Mouse (Mus musculus) forebrain, embryonic 10.5 days (tissue): ENCODE data around the gene Rapgef3. TPM values are rescaled to one million over a fixed set of nuclear protein-coding genes. Genes with fewer than 3 reads are reported as not detected.

Experiments
- DNase-seq: peaks from one replicate; pipeline ENCODE4 v3.0.0-alpha.2; 2017; ENCODE audit warnings: low spot score; ENCODE audit errors: extremely low spot score
- H3K27ac ChIP-seq: fragments of 300-500 bp; sonication (generic); 2 replicates; pipeline ENCODE4 v1.5.1; 2016; ENCODE audit warnings: mild to moderate bottlenecking
- H3K27me3 ChIP-seq: fragments of 300-500 bp; sonication (generic); 2 replicates; pipeline ENCODE4 v1.6.1; 2016; ENCODE audit warnings: mild to moderate bottlenecking; ENCODE audit not compliant: poor library complexity, severe bottlenecking
- H3K36me3 ChIP-seq: fragments of 300-500 bp; sonication (generic); replicated peaks from 2 replicates; pipeline ENCODE4 v1.6.1; 2016; ENCODE audit warnings: mild to moderate bottlenecking, moderate library complexity
- H3K4me1 ChIP-seq: fragments of 300-500 bp; sonication (generic); 2 replicates; pipeline ENCODE4 v1.6.1; 2016
- H3K4me3 ChIP-seq: fragments of 300-500 bp; sonication (generic); 2 replicates; pipeline ENCODE4 v1.5.1; 2016; ENCODE audit warnings: mild to moderate bottlenecking, moderate library complexity
- H3K9me3 ChIP-seq: fragments of 300-500 bp; sonication (generic); 2 replicates; pipeline ENCODE4 v1.6.1; 2016; ENCODE audit warnings: mild to moderate bottlenecking, moderate library complexity
- WGBS: fragments of 180-500 bp; shearing (Covaris S2); methylation state at CpG from one replicate; pipeline ENCODE4 v1.1.7; 2016; 5-methylcytosine and 5-hydroxymethylcytosine counted together
- polyA plus RNA-seq: library from polyadenylated mRNA; unstranded; fragments of >200 nt; fragmentation: Nextera tagmentation; extraction: Ambion mirVana; gene quantifications from 2 replicates; pipeline ENCODE4 v1.2.1, GENCODE M21; 2016

Gene Rapgef3
- polyA plus RNA-seq, 1 experiment from 2014 or later, result 6.3 TPM

GRCm38 (mm10) chr15:97730365-97730764, 37.4 kb downstream of the Rapgef3 start:
- H3K27me3 ChIP-seq, result no peaks in the 10 kb centered on the region
- H3K27ac ChIP-seq, result no peak overlapping the region
- peaks cover 5% of the 10 kb centered on the region; the same call in 1 of the 2 replicates for H3K9me3 ChIP-seq
- H3K4me3 ChIP-seq, result no peak overlapping the region
- H3K36me3 ChIP-seq, result no peaks in the 10 kb centered on the region
- peaks cover 4% of the 10 kb centered on the region; the same call in 1 of the 2 replicates for H3K4me1 ChIP-seq
- DNase-seq, result no peak
- 59% methylated on average over 6 of the region's 6 CpGs for WGBS

GRCm38 (mm10) chr15:97728804-97729203, 39.0 kb downstream of the Rapgef3 start:
- Histone ChIP-seq H3K4me3 (no peak overlapping the region), H3K27me3 (no peaks in the 10 kb centered on the region), H3K36me3 (no peaks in the 10 kb centered on the region), H3K27ac (no peak overlapping the region), H3K9me3 (peaks cover 5% of the 10 kb centered on the region; the same call in 1 of the 2 replicates), H3K4me1 (peaks cover 4% of the 10 kb centered on the region; the same call in 1 of the 2 replicates)
- no peak for DNase-seq
- 68% methylated on average over 7 of the region's 7 CpGs for WGBS

- Histone ChIP-seq H3K27me3 (no peaks in the 10 kb centered on the region), H3K4me3 (no peak overlapping the region), H3K36me3 (no peaks in the 10 kb centered on the region), H3K9me3 (peaks cover under 1% of the 10 kb centered on the region; the same call in 1 of the 2 replicates), H3K27ac (no peak overlapping the region), H3K4me1 (peaks cover 4% of the 10 kb centered on the region; the same call in 1 of the 2 replicates)
- WGBS, result 92% methylated on average over 11 of the region's 11 CpGs
- no peak for DNase-seq
These were observed 39.4 kb downstream of the Rapgef3 start for GRCm38 (mm10) chr15:97728394-97728793.

GRCm38 (mm10) chr15:97727520-97727919, 40.3 kb downstream of the Rapgef3 start:
- H3K4me3 ChIP-seq, result no peak overlapping the region
- DNase-seq, result no peak
- 72% methylated on average over 5 of the region's 5 CpGs for WGBS

GRCm38 (mm10) chr15:97727048-97727447, 40.7 kb downstream of the Rapgef3 start:
- H3K27ac ChIP-seq, result no peak overlapping the region
- no peaks in the 10 kb centered on the region for H3K9me3 ChIP-seq
- no peaks in the 10 kb centered on the region for H3K36me3 ChIP-seq
- H3K4me1 ChIP-seq, result peaks cover 8% of the 10 kb centered on the region; the same call in 1 of the 2 replicates
- WGBS, result 83% methylated on average over 8 of the region's 8 CpGs
- no peak for DNase-seq
- H3K4me3 ChIP-seq, result no peak overlapping the region
- H3K27me3 ChIP-seq, result no peaks in the 10 kb centered on the region

More at GRCm38 (mm10) chr15:97727520-97727919, 40.3 kb downstream of the Rapgef3 start:
- Histone ChIP-seq H3K27me3 (no peaks in the 10 kb centered on the region), H3K27ac (no peak overlapping the region), H3K4me1 (peaks cover 4% of the 10 kb centered on the region; the same call in 1 of the 2 replicates), H3K9me3 (no peaks in the 10 kb centered on the region; the same call in 1 of the 2 replicates), H3K36me3 (no peaks in the 10 kb centered on the region)

GRCm38 (mm10) chr15:97726310-97726709, 41.5 kb downstream of the Rapgef3 start:
- Histone ChIP-seq H3K36me3 (no peaks in the 10 kb centered on the region), H3K4me1 (peaks cover 8% of the 10 kb centered on the region; the same call in 1 of the 2 replicates), H3K27ac (no peak overlapping the region), H3K4me3 (no peak overlapping the region), H3K9me3 (no peaks in the 10 kb centered on the region), H3K27me3 (no peaks in the 10 kb centered on the region)
- DNase-seq, result no peak
- 88% methylated on average over 13 of the region's 13 CpGs for WGBS

- H3K27me3 ChIP-seq, result no peaks in the 10 kb centered on the region
- no peaks in the 10 kb centered on the region for H3K9me3 ChIP-seq
- H3K36me3 ChIP-seq, result no peaks in the 10 kb centered on the region
- H3K4me3 ChIP-seq, result no peak overlapping the region
- no peak overlapping the region for H3K27ac ChIP-seq
- peaks cover 11% of the 10 kb centered on the region; the same call in 1 of the 2 replicates for H3K4me1 ChIP-seq
- 85% methylated on average over 6 of the region's 6 CpGs for WGBS
- DNase-seq, result no peak
These were observed 42.5 kb downstream of the Rapgef3 start for GRCm38 (mm10) chr15:97725198-97725785.

- WGBS, result 90% methylated on average over 17 of the region's 17 CpGs
- Histone ChIP-seq H3K27ac (no peak overlapping the region), H3K4me3 (no peak overlapping the region), H3K4me1 (peaks cover 11% of the 10 kb centered on the region; the same call in 1 of the 2 replicates), H3K36me3 (no peaks in the 10 kb centered on the region), H3K9me3 (no peaks in the 10 kb centered on the region), H3K27me3 (no peaks in the 10 kb centered on the region)
- DNase-seq, result no peak
These were observed 43.2 kb downstream of the Rapgef3 start for GRCm38 (mm10) chr15:97724346-97725197.

GRCm38 (mm10) chr15:97723536-97724345, 44.0 kb downstream of the Rapgef3 start:
- Histone ChIP-seq H3K9me3 (no peaks in the 10 kb centered on the region), H3K4me1 (peaks cover 7% of the 10 kb centered on the region; the same call in 1 of the 2 replicates), H3K36me3 (no peaks in the 10 kb centered on the region), H3K4me3 (no peak overlapping the region), H3K27me3 (no peaks in the 10 kb centered on the region), H3K27ac (no peak overlapping the region)
- DNase-seq, result no peak
- WGBS, result 88% methylated on average over 6 of the region's 6 CpGs

- H3K9me3 ChIP-seq, result no peaks in the 10 kb centered on the region
- H3K4me1 ChIP-seq, result peaks cover 11% of the 10 kb centered on the region; the same call in 1 of the 2 replicates
- no peak overlapping the region for H3K4me3 ChIP-seq
- no peak for DNase-seq
- H3K36me3 ChIP-seq, result no peaks in the 10 kb centered on the region
- no peaks in the 10 kb centered on the region for H3K27me3 ChIP-seq
- 85% methylated on average over 15 of the region's 15 CpGs for WGBS
- H3K27ac ChIP-seq, result no peak overlapping the region
These were observed 46.6 kb downstream of the Rapgef3 start for GRCm38 (mm10) chr15:97721008-97721701.

GRCm38 (mm10) chr15:97720026-97720675, 47.6 kb downstream of the Rapgef3 start:
- DNase-seq, result no peak
- H3K27ac ChIP-seq, result no peak overlapping the region
- 82% methylated on average over 12 of the region's 12 CpGs for WGBS

More at GRCm38 (mm10) chr15:97720026-97720675, 47.6 kb downstream of the Rapgef3 start:
- no peaks in the 10 kb centered on the region for H3K9me3 ChIP-seq
- H3K27me3 ChIP-seq, result no peaks in the 10 kb centered on the region
- H3K4me3 ChIP-seq, result no peak overlapping the region
- peaks cover 11% of the 10 kb centered on the region; the same call in 1 of the 2 replicates for H3K4me1 ChIP-seq
- H3K36me3 ChIP-seq, result no peaks in the 10 kb centered on the region
